ENCODE assay signal across 10 mouse cellular contexts in genomic region chr8:11155579-11156318, GRCm38 (mm10).
A peak's percentile ranks its signal among the peaks of the same experiment; 100 is the strongest.
DNase-seq lines count a peak whose midpoint lies in the region; ATAC-seq and TF ChIP-seq lines count a peak whose summit lies in the region.
"Had no signal": no experiment of that assay in that cellular context is flagged by ENCODE, and none has a peak within 500 bp of the region (broad histone marks: within the 10 kb centered on the region; RNA-seq: fewer than 3 reads in every experiment).

No protein-coding gene starts in this region.

- 73% methylated on average over 9 of the region's 9 CpGs for WGBS in lung, embryonic 14.5 days
- WGBS in stomach, embryonic 16.5 days: 70% methylated on average over 9 of the region's 9 CpGs

- H3K4me3 ChIP-seq in lung, embryonic 14.5 days (ENCODE audit: low read depth, low read length): no peak overlapping the region
- no peak overlapping the region for H3K4me3 ChIP-seq in stomach, embryonic 16.5 days (replicated peaks; ENCODE audit: low read length)
- H3K4me3 ChIP-seq: forebrain, embryonic 13.5 days; hindbrain, embryonic 10.5 days; limb, embryonic 12.5 days had no signal

- H3K4me1 ChIP-seq in lung, embryonic 14.5 days (ENCODE audit: insufficient read depth): no peaks in the 10 kb centered on the region
- H3K4me1 ChIP-seq in stomach, embryonic 16.5 days (ENCODE audit: control insufficient read depth, insufficient read depth, low read length): no peaks in the 10 kb centered on the region
- H3K4me1 ChIP-seq: forebrain, embryonic 13.5 days; hindbrain, embryonic 10.5 days; limb, embryonic 12.5 days had no signal

- ATAC-seq in frontal cortex, adult (ENCODE audit: low TSS enrichment): peak; percentile 92
- no peak for ATAC-seq in lung, embryonic 14.5 days (ENCODE audit: insufficient read depth)
- peak; percentile 17; the same call in 1 of the 2 replicates for ATAC-seq in stomach, embryonic 16.5 days (ENCODE audit: insufficient read depth, low FRiP score)
- ATAC-seq: forebrain, embryonic 13.5 days had no signal

- H3K36me3 ChIP-seq in lung, embryonic 14.5 days (ENCODE audit: insufficient read depth): no peaks in the 10 kb centered on the region
- H3K36me3 ChIP-seq in stomach, embryonic 16.5 days (ENCODE audit: control insufficient read depth, insufficient read depth, low read length): no peaks in the 10 kb centered on the region
- H3K36me3 ChIP-seq: hindbrain, embryonic 10.5 days; limb, embryonic 12.5 days had no signal

- no peak overlapping the region for H3K9ac ChIP-seq in lung, embryonic 14.5 days
- no peak overlapping the region for H3K9ac ChIP-seq in stomach, embryonic 16.5 days (ENCODE audit: low read length)
- H3K9ac ChIP-seq: forebrain, embryonic 13.5 days; limb, embryonic 12.5 days had no signal

- DNase-seq in frontal cortex, postnatal 25 days (ENCODE audit: low spot score in 2 of 2): no peak
- peak; percentile 19 for DNase-seq in lung, embryonic 14.5 days
- DNase-seq in lung, postnatal 14 days: no peak
- peak; percentile 52 for DNase-seq in NIH3T3 (ENCODE audit: low read depth)
- no peak for DNase-seq in embryo, embryonic 9.5 days (ENCODE audit: extremely low spot score)

- H3K27ac ChIP-seq in lung, embryonic 14.5 days (ENCODE audit: low read depth): no peak overlapping the region
- H3K27ac ChIP-seq in stomach, embryonic 16.5 days (ENCODE audit: low read length): no peak overlapping the region
- H3K27ac ChIP-seq: forebrain, embryonic 13.5 days; hindbrain, embryonic 10.5 days; limb, embryonic 12.5 days had no signal

- H3K9me3 ChIP-seq in lung, embryonic 14.5 days (ENCODE audit: low read depth, low read length): no peaks in the 10 kb centered on the region
- H3K9me3 ChIP-seq in stomach, embryonic 16.5 days (replicated peaks; ENCODE audit: control insufficient read depth, low read length): no peaks in the 10 kb centered on the region
- H3K9me3 ChIP-seq: forebrain, embryonic 13.5 days; hindbrain, embryonic 10.5 days had no signal

- H3K4me2 ChIP-seq in lung, embryonic 14.5 days: no peak overlapping the region
- H3K4me2 ChIP-seq in stomach, embryonic 16.5 days (ENCODE audit: low read depth, low read length): no peak overlapping the region
- H3K4me2 ChIP-seq: forebrain, embryonic 13.5 days; limb, embryonic 12.5 days had no signal

- no peaks in the 10 kb centered on the region for H3K27me3 ChIP-seq in lung, embryonic 14.5 days (ENCODE audit: insufficient read depth, low read length)
- no peaks in the 10 kb centered on the region for H3K27me3 ChIP-seq in stomach, embryonic 16.5 days (ENCODE audit: control insufficient read depth, insufficient read depth, low read length)
- H3K27me3 ChIP-seq: forebrain, embryonic 13.5 days; limb, embryonic 12.5 days had no signal

- no peak for TF ChIP-seq CTCF in lung, embryonic 14.5 days (IDR thresholded peaks at IDR 0.05; ENCODE audit: low read depth)

Comparison
In these comparisons a context has a peak if more than half of its experiments do, and no peak if none do; other contexts are left out.
1. DNase-seq: peak in lung, embryonic 14.5 days (single experiment) and NIH3T3 (single experiment); none in frontal cortex, postnatal 25 days (0 of 2), lung, postnatal 14 days (single experiment) and embryo, embryonic 9.5 days (single experiment).